Mouse (Mus musculus): ENCODE data around the gene Gaa. TPM values are rescaled to one million over a fixed set of nuclear protein-coding genes. Genes with fewer than 3 reads are reported as not detected.
A peak's percentile ranks its signal among the peaks of the same experiment; 100 is the strongest.

Gaa gene
- polyA plus RNA-seq (2014; fragmentation: Nextera tagmentation; extraction: Ambion mirVana): 40.5 and 42.5 TPM in 2 replicates

DNA sequence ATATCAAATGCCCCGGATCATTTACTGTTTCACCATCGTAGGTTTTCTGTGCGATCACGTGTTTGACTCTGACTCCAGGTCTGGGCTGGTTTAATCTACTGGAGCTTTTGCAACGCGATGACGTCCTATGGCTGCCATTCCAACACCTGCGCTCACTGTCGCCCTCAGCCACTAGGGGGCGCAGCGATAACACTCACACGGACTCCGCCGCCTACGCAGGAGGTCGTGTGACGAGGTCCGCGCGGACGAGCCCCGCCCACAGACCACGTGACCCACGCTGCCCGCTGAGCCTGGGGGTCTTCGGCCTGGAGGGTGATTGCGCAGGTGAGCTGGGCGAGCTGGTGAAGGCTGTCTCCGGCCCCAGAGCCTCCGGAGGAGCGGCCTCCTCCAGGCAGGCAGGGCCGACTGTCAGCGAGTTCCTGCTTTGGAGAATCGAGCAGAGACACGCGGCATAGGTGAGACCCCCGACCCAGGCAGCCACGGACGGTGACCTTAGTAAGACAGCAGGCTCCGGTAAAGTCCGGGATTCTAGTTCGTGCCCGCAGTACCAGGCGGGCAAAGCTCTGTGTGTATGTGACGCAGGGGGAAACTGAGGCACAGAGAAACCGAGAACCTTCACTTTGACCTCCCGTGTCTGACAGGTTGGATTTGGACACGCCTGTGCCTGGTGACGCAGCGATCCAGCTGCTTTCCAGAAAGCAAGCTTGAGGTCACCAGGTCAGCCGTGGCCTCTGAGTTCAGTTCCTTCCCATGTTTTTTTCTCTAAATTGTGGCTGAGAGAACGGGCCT lies at the start of gene Gaa:
TSS of gene Gaa (plus strand) at position 120 of the 789 bp plus-strand sequence.
- peaks cover 5% of the 10 kb centered on the region; the same call in 1 of the 2 replicates for H3K36me3 ChIP-seq (ENCODE audit: control insufficient read depth, insufficient read depth, low read length)
- H3K27me3 ChIP-seq (replicated peaks; ENCODE audit: control insufficient read depth, insufficient read depth, low read length): no peaks in the 10 kb centered on the region
- DNase-seq (ENCODE audit: low spot score) (peak; percentile 93), ATAC-seq (replicated peaks; ENCODE audit: low FRiP score) (peak; percentile 84)
- peak within 1 kb of the TSS; percentile 36; the same call in 1 of the 2 replicates for H3K27ac ChIP-seq (ENCODE audit: low read depth, low read length)
- no peaks in the 10 kb centered on the region for H3K9me3 ChIP-seq (ENCODE audit: control insufficient read depth, low read length)
- H3K4me2 ChIP-seq: peak within 1 kb of the TSS; percentile 99
- WGBS: 4% methylated on average over 52 of the region's 52 CpGs
- H3K4me3 ChIP-seq (ENCODE audit: low read depth, low read length): peak within 1 kb of the TSS; percentile 63
- peak within 1 kb of the TSS; percentile 67 for H3K9ac ChIP-seq (ENCODE audit: low read depth, low read length)
- peaks cover 9% of the 10 kb centered on the region for H3K4me1 ChIP-seq (replicated peaks; ENCODE audit: control insufficient read depth, insufficient read depth, low read length)

DNA sequence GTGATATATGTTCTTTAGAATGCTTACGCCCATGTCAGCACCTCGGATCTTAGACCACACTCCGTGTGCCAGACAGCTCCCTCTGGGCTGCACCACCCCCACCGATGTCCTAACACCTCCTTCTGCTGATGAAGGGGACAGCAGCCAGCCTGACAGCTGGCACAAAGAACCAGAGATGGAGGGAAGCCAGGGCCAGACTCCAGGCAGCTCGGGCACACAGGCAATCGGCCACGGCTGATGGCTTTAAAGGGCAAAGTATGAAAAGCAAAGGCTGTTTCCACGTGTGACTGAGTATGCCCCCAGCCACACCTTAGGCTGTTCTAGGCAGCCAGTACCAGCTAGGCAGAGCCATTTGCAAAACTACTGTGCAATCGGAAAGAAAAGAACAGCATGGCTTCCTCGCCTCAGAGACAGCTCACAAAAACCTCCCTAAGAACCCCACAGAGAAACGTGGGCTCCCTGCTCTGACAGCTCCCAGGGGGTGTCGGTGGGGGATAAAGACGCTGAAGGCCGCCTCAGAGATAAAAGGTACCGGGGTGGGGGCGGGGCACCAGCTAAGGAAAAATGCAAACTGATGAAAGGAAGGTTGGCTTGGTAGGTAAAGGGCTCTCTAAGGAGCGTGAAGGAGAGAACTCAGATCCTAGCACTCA lies 47.7 kb upstream of the Gaa start:
- no peak overlapping the region for H3K4me3 ChIP-seq (ENCODE audit: low read depth, low read length)
- H3K9me3 ChIP-seq (ENCODE audit: control insufficient read depth, low read length): no peaks in the 10 kb centered on the region
- H3K9ac ChIP-seq (ENCODE audit: low read depth, low read length): no peak overlapping the region
- no peaks in the 10 kb centered on the region for H3K36me3 ChIP-seq (ENCODE audit: control insufficient read depth, insufficient read depth, low read length)
- no peak for DNase-seq (ENCODE audit: low spot score)
- 35% methylated on average over 17 of the region's 17 CpGs for WGBS
- no peak overlapping the region for H3K4me2 ChIP-seq
- no peaks in the 10 kb centered on the region for H3K27me3 ChIP-seq (replicated peaks; ENCODE audit: control insufficient read depth, insufficient read depth, low read length)
- H3K4me1 ChIP-seq (replicated peaks; ENCODE audit: control insufficient read depth, insufficient read depth, low read length): peaks cover 27% of the 10 kb centered on the region
- H3K27ac ChIP-seq (ENCODE audit: low read depth, low read length): no peak overlapping the region
- no peak for ATAC-seq (replicated peaks; ENCODE audit: low FRiP score)

- Histone ChIP-seq H3K4me3 (ENCODE audit: low read depth, low read length) (no peak overlapping the region), H3K4me2 (no peak overlapping the region), H3K9ac (ENCODE audit: low read depth, low read length) (no peak overlapping the region), H3K4me1 (replicated peaks; ENCODE audit: control insufficient read depth, insufficient read depth, low read length) (peaks cover 13% of the 10 kb centered on the region), H3K27ac (ENCODE audit: low read depth, low read length) (no peak overlapping the region), H3K9me3 (ENCODE audit: control insufficient read depth, low read length) (no peaks in the 10 kb centered on the region), H3K27me3 (replicated peaks; ENCODE audit: control insufficient read depth, insufficient read depth, low read length) (no peaks in the 10 kb centered on the region), H3K36me3 (ENCODE audit: control insufficient read depth, insufficient read depth, low read length) (no peaks in the 10 kb centered on the region)
- DNase-seq (ENCODE audit: low spot score): no peak
- no peak for ATAC-seq (replicated peaks; ENCODE audit: low FRiP score)
- WGBS: 59% methylated on average over 10 of the region's 11 CpGs
These were observed 45.7 kb upstream of the Gaa start for GRCm38 (mm10) chr11:119221812-119222510.

DNA sequence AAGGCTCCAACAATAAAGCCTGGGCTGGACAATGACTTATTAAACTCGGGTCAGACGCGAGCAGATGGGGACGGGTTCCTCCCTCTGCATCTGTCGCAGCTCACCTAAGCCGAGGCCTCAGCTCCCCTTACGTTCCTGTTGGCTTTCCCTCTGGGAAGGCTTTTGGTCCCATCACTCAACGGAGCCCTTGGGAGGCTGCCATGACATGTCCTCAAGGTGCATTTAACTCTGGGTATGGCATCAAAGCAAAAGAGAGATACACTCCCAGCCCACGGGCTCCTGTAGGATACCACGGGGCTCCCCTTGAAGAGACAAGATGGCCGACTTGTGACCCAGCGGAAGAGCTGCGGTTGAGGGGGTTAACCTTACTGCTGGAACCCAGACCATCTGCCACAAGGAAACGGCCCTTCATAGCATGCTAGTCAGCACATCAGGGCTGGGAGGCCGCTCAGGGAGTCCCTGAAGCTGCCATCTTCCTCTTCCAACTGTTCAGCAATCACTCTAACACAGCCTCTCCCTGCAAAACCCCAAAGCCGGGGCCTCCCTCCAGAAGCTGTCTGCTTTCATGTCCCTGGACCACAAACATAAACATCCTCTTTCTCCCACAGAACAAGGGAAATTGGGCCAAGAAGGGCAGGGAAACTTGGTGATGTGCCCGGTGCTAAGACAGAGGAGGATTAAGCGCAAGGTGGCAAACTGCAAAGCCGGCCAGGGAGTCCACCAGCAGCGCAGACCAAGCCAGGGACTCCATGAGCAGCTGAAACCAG lies 44.4 kb upstream of the Gaa start:
- ATAC-seq (replicated peaks; ENCODE audit: low FRiP score) (no peak), DNase-seq (ENCODE audit: low spot score) (no peak)
- H3K4me3 ChIP-seq (ENCODE audit: low read depth, low read length): no peak overlapping the region
- no peaks in the 10 kb centered on the region for H3K36me3 ChIP-seq (ENCODE audit: control insufficient read depth, insufficient read depth, low read length)
- H3K4me1 ChIP-seq (replicated peaks; ENCODE audit: control insufficient read depth, insufficient read depth, low read length): peaks cover 18% of the 10 kb centered on the region
- no peaks in the 10 kb centered on the region for H3K27me3 ChIP-seq (replicated peaks; ENCODE audit: control insufficient read depth, insufficient read depth, low read length)
- H3K9me3 ChIP-seq (ENCODE audit: control insufficient read depth, low read length): no peaks in the 10 kb centered on the region
- no peak overlapping the region for H3K4me2 ChIP-seq
- no peak overlapping the region for H3K27ac ChIP-seq (ENCODE audit: low read depth, low read length)
- WGBS: 82% methylated on average over 20 of the region's 20 CpGs
- H3K9ac ChIP-seq (ENCODE audit: low read depth, low read length): no peak overlapping the region

DNA sequence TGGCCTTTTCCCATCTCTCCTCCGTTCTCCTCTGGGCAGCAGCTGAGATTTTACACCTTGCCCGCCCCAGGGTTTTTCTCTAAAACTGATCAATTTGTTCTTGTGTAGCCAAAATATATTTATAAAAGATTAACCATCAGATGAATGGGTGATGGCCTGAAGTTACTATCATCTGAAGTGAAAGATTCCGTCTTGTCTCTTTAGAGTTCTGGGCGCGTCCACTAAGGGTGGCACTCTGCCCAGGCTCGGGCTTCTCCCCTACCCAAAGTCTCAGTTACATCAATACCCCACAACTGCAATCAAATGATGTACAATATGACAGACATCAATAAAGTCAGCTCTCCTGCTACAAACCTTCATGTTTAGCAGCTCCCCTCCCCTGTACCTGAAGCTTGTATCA lies 42.8 kb upstream of the Gaa start:
- H3K36me3 ChIP-seq (ENCODE audit: control insufficient read depth, insufficient read depth, low read length): no peaks in the 10 kb centered on the region
- WGBS: 92% methylated on average over 6 of the region's 6 CpGs
- DNase-seq (ENCODE audit: low spot score) (no peak), ATAC-seq (replicated peaks; ENCODE audit: low FRiP score) (no peak)
- no peak overlapping the region for H3K9ac ChIP-seq (ENCODE audit: low read depth, low read length)
- no peak overlapping the region for H3K4me3 ChIP-seq (ENCODE audit: low read depth, low read length)
- H3K4me1 ChIP-seq (replicated peaks; ENCODE audit: control insufficient read depth, insufficient read depth, low read length): peaks cover 22% of the 10 kb centered on the region
- H3K4me2 ChIP-seq: no peak overlapping the region
- no peak overlapping the region for H3K27ac ChIP-seq (ENCODE audit: low read depth, low read length)
- H3K9me3 ChIP-seq (ENCODE audit: control insufficient read depth, low read length): no peaks in the 10 kb centered on the region
- peaks cover 6% of the 10 kb centered on the region for H3K27me3 ChIP-seq (replicated peaks; ENCODE audit: control insufficient read depth, insufficient read depth, low read length)

- Histone ChIP-seq H3K9ac (ENCODE audit: low read depth, low read length) (no peak overlapping the region), H3K27ac (ENCODE audit: low read depth, low read length) (no peak overlapping the region), H3K36me3 (ENCODE audit: control insufficient read depth, insufficient read depth, low read length) (no peaks in the 10 kb centered on the region), H3K4me2 (no peak overlapping the region), H3K4me1 (replicated peaks; ENCODE audit: control insufficient read depth, insufficient read depth, low read length) (peaks cover 17% of the 10 kb centered on the region), H3K4me3 (ENCODE audit: low read depth, low read length) (no peak overlapping the region), H3K9me3 (ENCODE audit: control insufficient read depth, low read length) (no peaks in the 10 kb centered on the region), H3K27me3 (replicated peaks; ENCODE audit: control insufficient read depth, insufficient read depth, low read length) (peaks cover 11% of the 10 kb centered on the region)
- 78% methylated on average over 9 of the region's 9 CpGs for WGBS
- ATAC-seq (replicated peaks; ENCODE audit: low FRiP score): no peak
- DNase-seq (ENCODE audit: low spot score): no peak
These were observed 42.1 kb upstream of the Gaa start for GRCm38 (mm10) chr11:119225634-119226033.

- Histone ChIP-seq H3K27me3 (replicated peaks; ENCODE audit: control insufficient read depth, insufficient read depth, low read length) (peaks cover 11% of the 10 kb centered on the region), H3K27ac (ENCODE audit: low read depth, low read length) (no peak overlapping the region)
- 6% methylated on average over 12 of the region's 12 CpGs for WGBS
These were observed 40.1 kb upstream of the Gaa start for GRCm38 (mm10) chr11:119227591-119227990.

More at GRCm38 (mm10) chr11:119227591-119227990, 40.1 kb upstream of the Gaa start:
- Histone ChIP-seq H3K36me3 (ENCODE audit: control insufficient read depth, insufficient read depth, low read length) (no peaks in the 10 kb centered on the region), H3K9me3 (ENCODE audit: control insufficient read depth, low read length) (no peaks in the 10 kb centered on the region), H3K9ac (ENCODE audit: low read depth, low read length) (peak overlapping the region; percentile 69), H3K4me1 (replicated peaks; ENCODE audit: control insufficient read depth, insufficient read depth, low read length) (peaks cover 16% of the 10 kb centered on the region), H3K4me3 (ENCODE audit: low read depth, low read length) (peak overlapping the region; percentile 65), H3K4me2 (peak overlapping the region; percentile 96)
- ATAC-seq (replicated peaks; ENCODE audit: low FRiP score) (no peak; the same call in 1 of the 2 replicates), DNase-seq (ENCODE audit: low spot score) (no peak)

All from liver, embryonic 11.5 days (tissue).